Mouse (Mus musculus) A20 (cell line): ENCODE results near the gene Cdh15.
A peak's percentile ranks its signal among the peaks of the same experiment; 100 is the strongest.

ENCODE experiments used
- DNase-seq: peaks from one replicate; pipeline ENCODE4 v3.0.0-alpha.2; 2011; ENCODE audit warnings: low read depth, low spot score

The Cdh15 gene

DNA sequence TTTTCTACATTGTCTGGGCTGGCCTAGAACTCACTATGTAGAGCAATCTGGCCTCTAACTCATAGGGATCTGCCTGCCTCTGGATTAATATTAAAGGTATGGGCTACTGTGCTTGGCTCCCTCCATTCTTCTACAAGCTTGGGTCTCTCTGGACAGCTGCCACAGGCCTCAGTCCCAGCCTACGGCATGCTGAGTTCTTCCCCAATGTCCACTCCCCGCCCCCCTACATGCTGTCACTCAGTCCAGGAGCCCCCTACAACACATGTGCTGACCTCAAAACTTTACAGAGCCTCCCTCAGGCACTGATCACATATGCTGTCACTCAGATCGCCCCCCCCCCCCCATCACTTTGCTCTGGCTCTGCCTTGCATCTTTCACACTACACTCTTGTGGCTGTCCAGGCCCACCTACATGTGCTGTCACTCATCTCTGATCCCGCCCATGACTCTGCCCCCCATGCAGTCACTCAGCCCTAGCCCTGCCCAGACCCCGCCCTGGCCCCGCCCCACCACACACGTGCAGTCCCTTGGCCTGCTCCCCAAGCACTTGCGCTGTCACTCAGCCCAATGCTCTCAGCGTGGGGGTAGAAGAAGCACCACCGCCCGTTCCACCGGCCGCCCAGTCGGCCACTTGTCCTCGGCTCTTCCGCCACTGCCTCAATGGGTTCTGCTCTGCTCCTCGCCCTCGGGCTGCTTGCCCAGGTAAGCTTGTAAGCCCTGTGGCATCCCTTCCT is at the start of gene Cdh15:
Gene Cdh15, plus strand, starts transcription at position 138 of the 733 bp plus-strand sequence.
- peak; percentile 82 for DNase-seq

DNA sequence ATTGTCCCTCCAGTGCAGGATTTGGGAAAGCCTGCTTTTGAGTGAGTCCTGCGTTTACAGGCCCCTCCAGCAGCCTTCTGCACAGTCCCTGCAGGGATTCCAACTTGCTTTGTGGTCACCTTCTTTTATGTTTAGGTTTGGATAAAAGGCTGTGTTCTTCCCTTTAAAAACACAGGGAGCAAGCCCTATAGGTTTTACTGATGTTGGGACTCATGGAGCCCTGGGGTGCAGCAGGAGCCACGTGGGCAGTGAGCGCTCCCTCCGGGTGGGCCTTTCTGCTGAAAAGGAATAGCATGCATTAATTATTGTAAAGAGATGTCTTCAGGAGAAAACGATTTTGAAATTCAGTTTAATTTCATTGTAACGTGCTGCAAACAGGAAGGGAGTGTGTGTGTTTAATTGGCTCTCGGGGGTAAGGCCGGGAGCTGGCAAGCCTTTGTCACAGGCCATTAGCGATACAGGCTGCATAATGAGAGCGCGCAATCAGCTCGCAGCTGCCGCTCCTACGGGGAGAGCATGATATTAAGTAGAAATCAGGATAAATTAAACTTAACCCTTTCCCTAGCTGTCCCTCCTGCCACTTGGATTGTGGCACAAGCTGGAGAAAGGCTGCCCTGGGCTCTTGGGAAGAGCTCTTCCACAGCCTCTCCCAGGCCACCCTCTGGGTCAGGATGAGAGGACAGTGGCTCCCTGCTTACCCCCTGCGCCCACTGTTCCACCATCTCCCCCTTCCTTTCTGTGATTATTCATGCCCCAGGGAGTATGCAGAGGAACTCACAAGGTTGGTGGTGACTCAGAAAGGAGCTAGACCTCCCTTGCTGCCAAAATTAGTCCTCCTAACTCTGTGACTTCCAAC is 43.6 kb upstream of the Cdh15 start:
- no peak for DNase-seq

DNA sequence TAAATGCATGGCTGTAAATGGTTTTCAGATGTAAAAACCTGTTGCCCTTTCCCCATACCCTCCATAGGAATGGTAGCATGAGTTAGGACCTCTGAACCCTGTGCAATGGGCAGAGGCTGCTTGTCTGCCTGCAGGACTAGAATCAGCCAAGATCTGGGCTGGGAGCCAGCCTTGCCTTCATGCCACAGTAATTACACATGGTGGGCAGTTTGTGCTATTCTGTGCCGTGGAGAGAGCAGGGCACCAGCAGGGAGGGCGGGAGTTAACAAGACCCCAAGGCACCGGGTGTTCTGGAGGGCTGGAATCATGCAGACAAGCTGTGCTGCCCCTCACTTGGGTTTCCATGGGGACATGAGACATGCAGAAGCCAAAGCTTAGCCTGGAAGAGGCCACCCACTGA is 42.4 kb upstream of the Cdh15 start:
- DNase-seq, result no peak

DNA sequence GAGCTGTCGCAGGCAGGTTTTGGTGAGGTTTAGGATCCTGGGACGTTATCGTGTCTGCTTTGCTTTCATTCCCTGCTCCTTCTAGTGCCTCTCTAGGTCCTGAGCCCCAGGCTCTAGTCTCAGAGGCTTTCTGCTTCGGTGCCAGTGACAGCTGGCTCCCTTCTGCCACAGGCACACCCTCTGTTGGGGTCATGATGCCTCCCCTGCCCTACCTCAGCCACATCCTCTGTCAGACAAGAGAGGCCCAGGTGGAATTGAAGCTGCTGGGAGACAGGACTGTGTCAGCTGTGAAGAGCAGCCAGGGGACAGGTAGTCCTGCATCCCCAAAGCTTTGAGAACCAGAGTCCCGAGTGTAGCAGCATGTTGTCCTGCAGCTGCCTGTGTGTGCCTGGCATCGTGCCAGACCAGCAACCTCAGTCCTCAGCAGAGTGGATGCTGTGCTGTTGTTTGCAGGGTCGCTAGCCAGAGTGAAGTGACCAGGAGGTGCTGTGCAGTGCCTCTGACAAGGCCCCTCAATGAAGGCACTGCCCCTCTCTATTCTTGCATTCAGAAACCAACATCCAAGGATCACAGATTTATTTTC is 40.7 kb upstream of the Cdh15 start:
- DNase-seq, result no peak

DNA sequence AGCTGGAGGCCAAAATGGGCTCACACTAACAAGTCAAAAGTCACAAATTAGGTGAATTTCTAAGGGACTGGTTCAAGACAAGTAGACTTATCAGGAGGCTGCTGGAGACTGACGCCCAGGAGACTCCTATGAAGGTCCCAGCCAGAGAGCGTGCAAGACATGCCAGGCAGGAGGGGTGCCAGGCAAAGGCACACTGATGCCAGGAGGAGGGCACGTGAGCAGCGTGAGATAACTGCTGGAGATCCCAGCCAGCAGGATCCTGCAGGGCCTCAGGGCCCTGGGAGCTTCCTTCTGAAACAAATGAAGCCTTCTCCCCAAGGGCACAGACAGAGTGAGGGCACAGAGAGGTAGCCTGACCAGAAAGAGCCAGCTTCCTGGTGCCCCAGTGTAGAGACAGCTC is 39.9 kb upstream of the Cdh15 start:
- DNase-seq, result no peak

DNA sequence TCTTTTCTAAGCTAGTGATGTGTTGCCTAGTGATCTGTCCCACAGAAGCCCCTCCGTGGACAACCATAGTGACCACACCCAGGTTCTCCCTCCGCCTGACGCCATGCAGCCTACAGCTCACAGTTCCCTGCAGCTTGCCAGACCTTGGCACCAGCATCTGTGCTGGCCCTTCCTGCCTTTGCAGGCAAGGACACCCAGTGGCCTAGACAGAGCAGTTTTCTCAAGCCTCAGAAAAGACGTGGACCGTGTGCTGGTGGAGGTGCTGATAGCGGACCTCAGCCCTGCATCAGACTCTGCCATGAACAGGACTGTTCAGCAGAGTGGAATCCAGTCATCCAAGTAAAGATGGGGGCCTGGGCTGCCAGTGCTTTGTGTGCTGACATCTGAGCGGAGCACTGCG is 37.4 kb upstream of the Cdh15 start:
- DNase-seq, result no peak

DNA sequence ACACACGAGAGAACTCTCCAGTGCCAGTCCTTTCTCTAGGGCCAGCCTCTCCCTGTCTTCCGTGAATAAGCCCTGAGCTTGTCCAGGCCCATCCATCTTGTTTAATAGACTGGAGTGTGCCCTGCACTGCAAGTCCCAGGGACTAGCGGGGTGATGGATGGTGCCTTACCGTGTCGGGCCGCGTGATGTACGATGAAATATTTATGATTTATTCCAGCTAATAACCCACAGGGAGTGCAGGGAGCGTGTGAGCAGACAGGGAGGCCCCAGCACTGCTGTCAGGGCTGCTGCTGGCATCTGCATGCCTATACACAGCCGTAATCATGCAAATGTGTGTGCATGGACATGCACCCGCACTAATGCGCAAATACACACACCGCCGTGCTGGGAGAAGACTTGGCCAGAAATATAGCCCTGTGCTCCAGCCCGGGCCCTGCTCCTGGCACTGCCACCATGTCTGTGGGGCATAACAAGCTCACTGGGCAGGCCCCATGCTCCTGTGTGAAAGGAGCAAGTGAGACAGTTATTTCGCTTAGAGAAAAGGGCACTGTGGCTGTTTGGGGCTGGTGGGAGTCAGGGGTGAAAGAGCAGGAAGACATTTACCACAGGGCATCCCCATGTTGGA is 35.8 kb upstream of the Cdh15 start:
- DNase-seq, result no peak

DNA sequence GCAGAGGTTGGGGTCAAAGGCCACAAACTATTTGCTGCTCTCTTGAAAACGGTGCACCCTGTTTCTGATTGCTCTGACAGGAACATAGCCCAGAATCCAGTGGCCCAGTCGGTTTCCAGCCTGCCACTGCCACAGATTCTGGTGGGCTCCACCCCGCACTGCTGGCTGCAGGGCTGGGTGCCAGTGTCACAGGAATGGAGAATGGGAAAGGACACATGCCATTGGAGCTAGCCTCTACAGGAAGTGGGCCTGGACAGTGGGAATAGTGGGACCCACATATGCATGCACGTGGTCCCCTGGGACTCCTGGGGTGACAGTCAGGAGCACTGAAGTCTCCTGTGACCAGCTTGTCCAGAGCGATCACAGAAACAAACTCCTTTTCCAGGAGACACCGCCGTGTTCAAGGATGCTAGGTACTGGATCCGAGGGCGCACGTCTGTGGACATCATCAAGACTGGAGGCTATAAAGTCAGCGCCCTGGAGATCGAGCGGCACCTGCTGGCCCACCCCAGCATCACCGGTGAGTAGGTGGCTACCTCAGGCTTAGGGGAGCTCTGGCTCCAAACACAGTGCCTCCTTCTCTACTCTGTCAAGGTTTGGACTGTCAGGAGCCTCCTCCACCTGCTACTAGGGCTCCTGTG is 35.0 kb upstream of the Cdh15 start:
- DNase-seq, result no peak

DNA sequence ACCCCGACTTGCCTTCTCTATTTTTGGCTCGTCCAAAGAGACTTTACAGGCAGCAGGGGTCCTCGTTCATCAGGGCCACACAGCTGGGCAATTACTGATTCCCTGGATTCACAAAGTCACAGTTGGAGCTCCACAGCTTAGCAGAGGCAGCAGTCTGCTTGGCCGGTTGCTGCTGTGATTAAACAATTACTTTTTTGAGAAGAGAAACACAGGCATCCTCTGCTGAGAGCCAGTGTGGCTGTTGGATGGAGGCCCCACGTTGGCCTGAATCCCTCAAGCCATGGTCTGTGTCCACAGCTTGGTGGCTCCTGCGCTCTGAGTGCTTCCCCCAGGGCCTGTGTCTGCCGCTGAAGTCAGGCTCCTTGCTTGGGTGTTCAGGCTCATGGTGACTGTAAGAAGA is 33.2 kb upstream of the Cdh15 start:
- no peak for DNase-seq

DNA sequence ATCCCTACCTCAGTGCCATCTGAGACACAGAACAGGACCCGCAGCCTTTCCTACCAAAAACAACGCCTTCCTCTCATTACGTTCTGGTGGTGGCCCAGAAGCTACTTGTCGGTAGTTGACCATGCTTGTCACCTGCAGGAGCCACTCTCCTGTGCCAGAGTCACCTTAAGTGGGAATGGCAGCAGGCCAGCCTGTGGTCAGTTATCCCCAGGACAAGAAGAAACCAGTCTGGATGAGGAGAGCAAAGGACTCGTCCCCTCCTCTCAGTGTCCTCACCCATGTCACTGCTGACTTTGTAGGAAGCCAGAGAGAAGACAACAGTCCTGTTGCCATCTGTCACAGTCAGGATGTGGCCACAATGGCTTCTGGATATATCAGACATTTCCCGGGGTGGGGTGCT is 30.8 kb upstream of the Cdh15 start:
- no peak for DNase-seq

DNA sequence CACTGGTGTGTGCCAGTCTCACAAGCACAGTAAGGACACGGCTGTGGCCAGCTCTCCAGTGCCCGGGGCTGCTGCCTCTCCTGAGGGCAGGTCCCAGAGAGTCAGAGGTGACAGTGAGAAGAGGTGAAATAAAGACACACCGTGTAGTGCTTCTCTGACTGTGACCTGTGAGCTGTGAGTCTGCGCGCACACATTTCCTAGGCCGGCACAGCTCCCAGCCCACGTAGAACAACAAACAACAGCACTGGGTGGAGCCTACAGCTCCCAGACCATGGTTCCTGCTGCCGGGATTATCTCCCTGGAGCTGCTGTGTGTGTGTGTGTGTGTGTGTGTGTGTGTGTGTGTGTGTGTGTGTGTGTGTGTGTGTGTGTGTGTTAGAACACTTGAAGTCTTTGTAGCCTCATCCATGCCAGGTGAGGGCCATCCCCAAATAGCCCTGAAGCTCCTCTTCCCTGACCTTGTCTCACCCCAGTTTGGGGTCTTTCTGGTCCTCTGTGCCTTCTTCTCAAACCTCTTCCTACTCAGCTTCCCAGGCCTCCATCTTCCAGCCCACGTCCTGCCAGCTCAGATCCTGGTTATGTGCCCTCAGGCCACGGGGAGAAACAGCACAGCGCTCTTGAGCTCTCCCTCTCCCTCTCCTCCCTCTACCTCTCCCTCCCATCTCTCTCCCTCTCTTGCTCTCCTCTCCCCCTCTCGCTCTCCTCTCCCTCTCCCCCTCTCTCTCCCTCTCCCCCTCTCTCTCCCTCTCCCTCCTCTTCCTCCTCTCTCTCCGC is 29.9 kb upstream of the Cdh15 start:
- no peak for DNase-seq

DNA sequence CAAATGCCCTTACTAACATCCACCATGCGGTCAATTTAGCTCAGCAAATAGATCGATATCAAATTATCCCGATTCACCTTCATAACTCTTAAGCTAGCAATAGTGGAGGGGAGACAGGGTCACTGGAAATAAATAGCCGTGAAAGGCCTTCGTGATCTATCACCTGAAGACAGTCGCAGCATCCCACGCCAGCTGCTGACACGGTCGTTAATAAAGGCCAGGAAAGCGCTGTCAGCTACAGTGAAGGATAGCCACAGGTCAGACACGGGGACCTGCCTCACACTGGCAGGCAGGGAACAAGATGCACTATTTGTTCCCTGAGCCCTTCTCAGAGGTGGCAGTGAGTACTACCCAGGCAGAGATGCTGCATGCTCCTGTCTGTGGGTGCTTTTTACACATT is 28.0 kb upstream of the Cdh15 start:
- no peak for DNase-seq

DNA sequence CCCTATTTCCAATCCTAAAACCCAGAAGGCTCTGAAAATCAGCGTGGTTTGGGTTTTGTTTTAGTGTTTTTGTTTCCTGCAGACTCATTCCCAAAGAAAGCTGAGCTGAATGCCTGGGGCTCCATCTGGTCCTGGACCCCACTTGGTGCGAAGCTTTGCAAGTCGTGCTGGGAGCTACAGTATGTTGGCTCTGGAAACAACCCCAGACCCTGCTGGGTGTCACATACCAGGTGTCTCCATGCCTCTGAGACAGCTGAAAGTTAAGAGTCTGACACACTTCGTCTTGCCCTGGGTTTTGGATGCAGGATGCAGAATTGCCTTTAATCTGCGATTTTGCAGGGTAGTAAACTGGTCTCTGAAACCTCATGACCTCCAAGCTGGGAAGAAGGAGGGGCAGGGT is 23.2 kb upstream of the Cdh15 start:
- DNase-seq, result no peak

DNA sequence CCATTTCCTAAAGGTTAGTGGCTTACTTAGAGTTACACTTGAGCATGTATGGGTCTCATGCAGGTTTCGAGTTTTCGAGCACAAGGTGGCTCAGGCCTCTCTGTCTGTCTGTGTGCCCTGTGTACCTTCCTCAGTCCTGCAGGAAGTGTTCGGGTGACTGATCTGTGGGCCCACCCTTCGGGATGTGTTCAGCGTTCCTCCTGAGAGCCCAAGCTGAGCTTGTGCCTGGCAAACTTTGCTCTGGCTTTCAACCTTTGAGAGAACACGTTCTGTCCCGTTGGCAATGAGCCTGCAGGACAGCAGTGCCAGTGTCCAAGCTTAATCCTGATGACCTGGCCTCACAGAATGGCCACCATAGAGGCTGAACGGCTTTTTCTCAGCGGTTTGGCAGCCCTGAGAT is 22.8 kb upstream of the Cdh15 start:
- no peak for DNase-seq

DNA sequence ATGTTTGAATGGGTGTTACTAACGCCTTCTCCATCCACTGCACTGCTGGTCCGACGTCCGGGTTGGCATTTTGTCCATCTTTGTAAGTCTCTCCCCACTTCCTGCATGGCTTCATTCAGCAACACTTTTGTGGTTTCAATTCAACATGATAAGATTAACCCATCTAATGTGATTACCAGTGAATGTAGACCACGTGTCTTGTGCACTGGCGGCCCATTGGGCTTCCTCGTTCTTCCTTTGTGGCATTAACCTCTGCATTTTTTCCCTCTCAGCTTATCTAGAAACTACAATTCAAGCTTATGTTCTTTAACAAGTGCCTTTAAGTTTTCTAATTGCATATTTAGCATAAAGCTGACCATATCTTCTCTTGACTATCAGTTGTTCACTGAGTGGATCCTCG is 22.4 kb upstream of the Cdh15 start:
- DNase-seq, result no peak

DNA sequence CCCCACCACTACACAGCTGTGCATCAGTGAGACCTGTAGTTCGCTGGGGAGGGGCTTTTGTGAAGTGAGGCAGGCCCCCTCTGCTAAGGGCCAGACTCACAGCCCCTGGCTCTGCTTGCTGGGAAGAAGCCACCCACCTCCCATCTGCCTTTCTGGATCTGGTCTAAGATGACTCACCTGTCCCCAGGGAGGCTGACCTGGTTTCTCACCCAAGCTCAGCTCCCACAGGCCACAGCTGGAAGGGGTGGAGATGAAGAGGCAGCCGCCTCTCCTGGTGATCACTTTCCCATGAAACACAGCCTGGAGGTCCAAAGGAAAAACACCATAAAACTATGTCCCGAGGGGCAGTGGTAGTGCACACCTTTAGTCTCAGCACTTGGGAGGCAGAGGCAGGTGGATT is 18.4 kb upstream of the Cdh15 start:
- no peak for DNase-seq

DNA sequence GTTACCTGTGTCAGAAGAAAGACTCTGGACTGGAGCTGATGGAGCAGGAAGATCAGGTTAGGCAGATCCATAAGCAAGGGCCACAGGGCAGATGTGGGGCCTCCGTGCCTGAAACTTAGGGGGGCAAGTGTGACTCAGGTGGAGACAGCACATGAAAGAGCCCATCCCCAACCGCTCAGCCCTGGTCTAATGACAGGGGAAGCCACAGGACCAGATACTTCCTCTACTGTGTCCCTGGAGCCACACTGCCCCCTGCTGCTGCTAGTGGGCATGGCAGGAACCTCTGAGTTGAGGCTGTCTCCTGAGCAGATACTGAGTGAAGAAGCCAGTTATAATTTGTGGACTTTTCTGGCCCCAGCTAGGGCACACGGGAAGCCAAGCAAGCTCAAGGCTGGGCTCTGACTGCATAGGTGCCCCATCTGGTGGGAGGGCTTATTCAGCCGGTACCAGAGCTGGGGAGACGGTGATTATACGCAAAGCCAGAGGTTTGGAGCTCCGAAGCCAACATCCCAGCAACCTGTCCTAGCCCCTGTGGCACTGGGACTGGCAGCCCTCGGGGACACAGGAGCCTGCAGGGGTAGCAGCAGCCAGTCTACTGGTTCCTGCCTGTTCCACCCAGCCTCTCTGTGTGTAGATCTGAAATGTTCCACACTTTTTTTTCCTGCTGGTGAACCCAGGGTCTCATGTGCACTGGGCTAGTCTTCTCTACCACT is 17.3 kb upstream of the Cdh15 start:
- peak; percentile 89 for DNase-seq

DNA sequence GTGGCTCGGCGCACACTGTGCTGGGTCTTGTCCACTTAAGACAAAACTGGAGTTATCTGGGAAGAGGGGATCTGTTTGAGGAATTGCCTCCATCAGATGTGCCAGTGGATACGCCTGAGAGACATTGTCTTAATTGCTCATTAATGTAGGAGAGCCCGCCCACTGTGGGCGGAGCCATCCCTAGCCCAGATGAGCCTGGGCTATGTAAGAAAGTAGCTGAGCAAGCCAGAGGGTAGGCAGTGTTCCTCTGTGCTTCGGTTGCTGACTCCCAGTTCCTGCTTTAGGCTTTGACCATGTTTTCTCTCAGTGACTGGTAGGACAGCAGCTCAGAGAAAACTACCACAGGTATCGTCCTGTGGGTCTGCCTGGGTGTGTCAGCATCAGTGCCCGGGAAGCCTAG is 13.3 kb upstream of the Cdh15 start:
- DNase-seq, result no peak

DNA sequence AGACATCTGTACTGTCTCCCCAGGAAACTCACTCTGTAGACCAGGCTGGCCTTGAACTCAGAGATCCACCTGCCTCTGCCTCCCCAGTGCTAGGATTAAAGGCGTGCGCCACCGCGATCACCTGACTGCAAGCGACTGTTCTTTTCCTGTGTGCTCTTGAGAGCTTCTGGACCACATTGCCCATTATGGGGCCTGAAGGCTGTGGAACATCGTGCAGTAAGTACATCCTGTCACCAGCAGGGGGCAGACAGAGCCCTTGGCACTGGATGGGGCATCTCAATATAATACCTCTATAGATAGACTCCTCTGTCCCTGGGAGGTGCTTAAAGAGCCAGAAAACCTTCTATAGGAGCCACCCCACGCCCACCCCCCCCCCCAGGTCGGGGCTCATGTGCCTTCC is 12.8 kb upstream of the Cdh15 start:
- DNase-seq, result peak; percentile 84

DNA sequence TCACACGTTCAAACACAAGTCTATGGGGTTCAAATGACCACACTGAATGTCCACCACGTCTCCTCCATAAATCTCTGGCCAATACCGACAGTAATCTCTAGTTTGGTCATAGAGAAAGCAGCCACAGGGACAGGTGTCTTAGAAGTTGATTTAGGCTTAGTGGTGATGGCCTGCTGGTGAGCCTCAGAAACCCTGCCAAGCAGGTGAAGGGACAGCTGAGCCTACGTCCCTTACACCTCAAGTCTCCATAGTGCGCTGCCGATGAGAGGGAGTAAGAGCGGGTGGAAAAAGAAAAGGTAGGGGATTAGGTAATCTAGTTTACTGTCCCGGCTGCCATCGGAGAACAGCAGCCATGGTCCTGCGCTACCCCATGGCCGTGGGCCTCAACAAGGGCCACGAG is 11.6 kb upstream of the Cdh15 start:
- DNase-seq, result no peak
